Mouse (Mus musculus): Measurements from ENCODE around the gene Cib2. TPM values are rescaled to one million over a fixed set of nuclear protein-coding genes. Genes with fewer than 3 reads are reported as not detected.

Gene Cib2
- polyA plus RNA-seq, 1 experiment from 2014 or later = 17.9 TPM

DNA sequence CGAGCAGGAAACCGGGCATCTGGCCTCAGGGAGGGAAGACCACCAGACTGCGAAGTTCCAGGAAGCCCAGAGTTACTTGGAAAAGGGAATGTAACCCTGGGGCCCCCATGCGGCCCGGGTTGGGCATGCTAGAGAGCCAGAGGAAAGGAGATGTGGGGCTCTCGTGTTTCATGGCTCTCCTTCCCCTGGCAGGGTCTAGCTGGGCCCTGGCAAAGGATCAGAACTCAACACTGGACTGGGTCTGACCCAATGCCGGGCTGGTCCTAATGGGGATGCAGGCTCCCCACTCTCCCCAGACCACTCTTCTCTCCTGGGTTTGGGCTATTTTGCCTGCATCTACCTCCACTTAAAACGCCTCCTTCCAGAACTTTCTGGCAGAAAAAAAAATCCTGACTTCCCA, 1.3 kb downstream of the Cib2 start:
- H3K4me3 ChIP-seq (ENCODE audit: low read depth, low read length) = no peak overlapping the region
- no peaks in the 10 kb centered on the region for H3K36me3 ChIP-seq (ENCODE audit: control insufficient read depth, insufficient read depth, low read length)
- no peak overlapping the region for H3K27ac ChIP-seq (ENCODE audit: low read depth, low read length)
- DNase-seq (ENCODE audit: low spot score, missing footprints) = no peak
- no peaks in the 10 kb centered on the region for H3K9me3 ChIP-seq (ENCODE audit: control insufficient read depth, low read length)
- H3K4me1 ChIP-seq (ENCODE audit: control insufficient read depth, insufficient read depth, low read length) = no peaks in the 10 kb centered on the region; the same call in 1 of the 2 replicates
- no peak overlapping the region for H3K4me2 ChIP-seq
- 72% methylated on average over 8 of the region's 8 CpGs for WGBS
- ATAC-seq (ENCODE audit: low FRiP score) = no peak
- H3K9ac ChIP-seq (ENCODE audit: low read length) = no peak overlapping the region
- peaks cover 7% of the 10 kb centered on the region; the same call in 1 of the 2 replicates for H3K27me3 ChIP-seq (ENCODE audit: control insufficient read depth, insufficient read depth, low read length)

DNA sequence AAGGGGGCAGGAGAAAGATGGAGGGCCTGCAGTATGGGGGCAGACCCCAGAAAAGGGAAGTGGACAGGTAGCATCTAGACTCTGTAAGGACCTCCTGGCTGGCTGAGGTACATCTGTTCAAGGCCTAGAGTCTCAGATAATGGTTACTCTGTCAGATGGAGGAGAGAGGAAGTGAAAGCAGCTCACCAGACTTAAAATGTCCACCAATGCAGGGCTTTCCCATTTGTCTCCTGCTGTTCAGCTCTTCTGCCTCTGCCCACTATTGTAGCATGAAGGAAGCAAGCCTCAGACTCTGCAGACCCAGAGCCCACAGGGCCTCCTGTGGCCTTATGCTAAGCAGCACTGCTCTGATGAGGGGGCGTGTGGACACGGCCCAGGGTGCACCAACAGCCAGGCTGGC, 5.0 kb downstream of the Cib2 start:
- H3K27me3 ChIP-seq (ENCODE audit: control insufficient read depth, insufficient read depth, low read length) = peaks cover 7% of the 10 kb centered on the region; the same call in 1 of the 2 replicates
- WGBS = 73% methylated on average over 2 of the region's 2 CpGs
- ATAC-seq (ENCODE audit: low FRiP score) (no peak), DNase-seq (ENCODE audit: low spot score, missing footprints) (no peak)
- H3K9me3 ChIP-seq (ENCODE audit: control insufficient read depth, low read length) = no peaks in the 10 kb centered on the region
- H3K4me2 ChIP-seq = no peak overlapping the region
- no peak overlapping the region for H3K9ac ChIP-seq (ENCODE audit: low read length)
- no peak overlapping the region for H3K27ac ChIP-seq (ENCODE audit: low read depth, low read length)
- H3K36me3 ChIP-seq (ENCODE audit: control insufficient read depth, insufficient read depth, low read length) = no peaks in the 10 kb centered on the region
- no peaks in the 10 kb centered on the region for H3K4me1 ChIP-seq (ENCODE audit: control insufficient read depth, insufficient read depth, low read length)
- no peak overlapping the region for H3K4me3 ChIP-seq (ENCODE audit: low read depth, low read length)

DNA sequence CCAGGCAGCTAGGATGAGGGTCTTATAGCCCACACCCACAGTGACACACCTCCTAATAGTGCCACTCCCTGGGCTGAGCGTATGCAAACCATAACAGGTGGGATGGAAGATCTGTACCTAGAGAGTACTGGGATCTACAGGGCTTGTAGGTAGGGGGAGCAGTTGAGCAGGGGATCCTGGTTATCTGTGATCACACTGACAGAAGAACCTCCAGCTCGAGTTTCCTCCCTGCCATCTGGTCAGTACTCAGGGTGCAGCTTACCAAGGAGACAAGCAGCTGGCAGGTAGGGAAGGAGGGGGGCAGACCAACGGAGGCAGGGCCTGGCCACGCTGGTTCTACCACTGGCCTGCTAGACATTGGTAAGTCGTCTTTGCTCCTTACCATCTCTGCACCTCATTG, 7.6 kb downstream of the Cib2 start:
- Histone ChIP-seq H3K4me1 (ENCODE audit: control insufficient read depth, insufficient read depth, low read length) (no peaks in the 10 kb centered on the region), H3K4me2 (no peak overlapping the region), H3K36me3 (ENCODE audit: control insufficient read depth, insufficient read depth, low read length) (no peaks in the 10 kb centered on the region), H3K4me3 (ENCODE audit: low read depth, low read length) (no peak overlapping the region), H3K9ac (ENCODE audit: low read length) (no peak overlapping the region), H3K27ac (ENCODE audit: low read depth, low read length) (no peak overlapping the region), H3K27me3 (ENCODE audit: control insufficient read depth, insufficient read depth, low read length) (no peaks in the 10 kb centered on the region), H3K9me3 (ENCODE audit: control insufficient read depth, low read length) (no peaks in the 10 kb centered on the region)
- ATAC-seq (ENCODE audit: low FRiP score) = no peak
- no peak for DNase-seq (ENCODE audit: low spot score, missing footprints)
- WGBS = 22% methylated on average over 5 of the region's 5 CpGs

DNA sequence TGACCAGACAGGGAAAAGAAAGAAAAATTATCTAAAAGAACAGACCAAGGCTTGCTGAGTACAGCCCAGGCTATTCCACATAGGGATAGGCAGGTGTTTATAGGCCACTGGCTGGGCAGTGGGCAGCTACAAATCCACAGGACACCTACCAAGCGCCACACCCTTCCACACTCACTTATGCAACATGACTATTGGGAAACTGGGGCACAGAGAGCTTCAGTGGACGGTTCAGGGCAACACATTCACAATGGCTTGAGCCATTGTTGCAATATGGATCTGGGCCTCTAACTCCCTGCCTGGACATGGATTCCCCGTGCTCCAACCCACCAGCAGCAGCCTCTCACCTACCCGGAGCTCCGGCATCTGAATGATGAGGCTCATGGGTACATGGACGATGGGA, 10.6 kb downstream of the Cib2 start:
- no peaks in the 10 kb centered on the region for H3K27me3 ChIP-seq (ENCODE audit: control insufficient read depth, insufficient read depth, low read length)
- H3K4me1 ChIP-seq (ENCODE audit: control insufficient read depth, insufficient read depth, low read length) = no peaks in the 10 kb centered on the region
- no peak overlapping the region for H3K4me3 ChIP-seq (ENCODE audit: low read depth, low read length)
- DNase-seq (ENCODE audit: low spot score, missing footprints) (no peak), ATAC-seq (ENCODE audit: low FRiP score) (no peak)
- H3K27ac ChIP-seq (ENCODE audit: low read depth, low read length) = no peak overlapping the region
- no peak overlapping the region for H3K9ac ChIP-seq (ENCODE audit: low read length)
- WGBS = 93% methylated on average over 6 of the region's 6 CpGs
- H3K4me2 ChIP-seq = no peak overlapping the region
- no peaks in the 10 kb centered on the region for H3K9me3 ChIP-seq (ENCODE audit: control insufficient read depth, low read length)
- no peaks in the 10 kb centered on the region for H3K36me3 ChIP-seq (ENCODE audit: control insufficient read depth, insufficient read depth, low read length)

DNA sequence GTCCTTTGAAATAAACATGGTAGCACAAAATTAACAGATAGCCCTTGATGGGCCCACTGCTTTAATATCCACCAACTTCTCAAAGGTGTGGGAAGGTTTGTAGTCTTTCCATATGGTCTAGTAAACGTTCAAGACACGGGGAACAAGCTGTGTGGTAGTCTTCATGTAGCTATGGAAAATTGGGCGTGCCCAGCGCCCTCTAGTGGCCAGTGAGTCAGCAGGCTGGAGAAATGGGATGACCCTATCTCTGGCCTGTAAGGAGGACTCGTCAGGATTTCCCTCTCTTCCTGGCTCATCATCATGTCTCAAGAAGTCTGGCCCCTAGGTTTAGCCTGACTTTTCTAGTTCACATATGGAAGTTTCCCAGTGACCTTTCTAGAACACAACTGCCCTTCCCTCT, 12.5 kb downstream of the Cib2 start:
- no peaks in the 10 kb centered on the region for H3K27me3 ChIP-seq (ENCODE audit: control insufficient read depth, insufficient read depth, low read length)
- no peaks in the 10 kb centered on the region for H3K9me3 ChIP-seq (ENCODE audit: control insufficient read depth, low read length)
- no peak overlapping the region for H3K4me3 ChIP-seq (ENCODE audit: low read depth, low read length)
- H3K4me2 ChIP-seq = no peak overlapping the region
- no peaks in the 10 kb centered on the region for H3K36me3 ChIP-seq (ENCODE audit: control insufficient read depth, insufficient read depth, low read length)
- ATAC-seq (ENCODE audit: low FRiP score) (0 out of 2 replicates have a peak, but pooled peaks have one; percentile 2), DNase-seq (ENCODE audit: low spot score, missing footprints) (peak; percentile 95)
- H3K4me1 ChIP-seq (ENCODE audit: control insufficient read depth, insufficient read depth, low read length) = no peaks in the 10 kb centered on the region
- no peak overlapping the region for H3K9ac ChIP-seq (ENCODE audit: low read length)
- 18% methylated on average over 5 of the region's 5 CpGs for WGBS
- no peak overlapping the region for H3K27ac ChIP-seq (ENCODE audit: low read depth, low read length)

DNA sequence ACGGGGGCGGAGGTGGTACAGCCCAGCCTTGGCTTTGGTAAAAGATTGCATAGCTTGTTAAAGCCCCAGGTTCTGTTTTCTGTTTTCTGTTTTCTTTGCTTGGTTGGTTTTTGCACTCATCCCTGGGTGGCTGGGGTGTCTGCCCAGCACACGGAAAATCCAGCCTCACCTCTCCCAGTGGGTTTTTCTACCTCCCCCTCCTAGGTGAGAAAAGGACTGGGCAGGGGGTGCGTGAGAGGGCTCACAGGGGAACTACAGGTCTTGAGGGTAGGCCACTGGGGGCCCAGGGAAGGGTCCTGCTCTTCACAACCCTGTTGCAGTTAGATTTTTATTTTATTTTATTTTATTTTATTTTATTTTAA, 15.1 kb downstream of the Cib2 start:
- no peak for ATAC-seq (ENCODE audit: low FRiP score)
- no peak overlapping the region for H3K4me3 ChIP-seq (ENCODE audit: low read depth, low read length)
- H3K27ac ChIP-seq (ENCODE audit: low read depth, low read length) = no peak overlapping the region
- no peaks in the 10 kb centered on the region for H3K9me3 ChIP-seq (ENCODE audit: control insufficient read depth, low read length)
- no peaks in the 10 kb centered on the region for H3K4me1 ChIP-seq (ENCODE audit: control insufficient read depth, insufficient read depth, low read length)
- DNase-seq (ENCODE audit: low spot score, missing footprints) = no peak
- H3K27me3 ChIP-seq (ENCODE audit: control insufficient read depth, insufficient read depth, low read length) = no peaks in the 10 kb centered on the region
- no peak overlapping the region for H3K4me2 ChIP-seq
- 88% methylated on average over 4 of the region's 4 CpGs for WGBS
- H3K36me3 ChIP-seq (ENCODE audit: control insufficient read depth, insufficient read depth, low read length) = no peaks in the 10 kb centered on the region
- no peak overlapping the region for H3K9ac ChIP-seq (ENCODE audit: low read length)

GRCm38 (mm10) chr9:54544212-54544953, 15.6 kb downstream of the Cib2 start:
- WGBS = 85% methylated on average over 9 of the region's 9 CpGs
- no peak overlapping the region for H3K9ac ChIP-seq (ENCODE audit: low read length)
- no peak for ATAC-seq (ENCODE audit: low FRiP score)
- DNase-seq (ENCODE audit: low spot score, missing footprints) = no peak
- H3K9me3 ChIP-seq (ENCODE audit: control insufficient read depth, low read length) = no peaks in the 10 kb centered on the region
- no peak overlapping the region for H3K4me2 ChIP-seq
- no peak overlapping the region for H3K4me3 ChIP-seq (ENCODE audit: low read depth, low read length)
- H3K27me3 ChIP-seq (ENCODE audit: control insufficient read depth, insufficient read depth, low read length) = no peaks in the 10 kb centered on the region
- no peak overlapping the region for H3K27ac ChIP-seq (ENCODE audit: low read depth, low read length)
- no peaks in the 10 kb centered on the region for H3K36me3 ChIP-seq (ENCODE audit: control insufficient read depth, insufficient read depth, low read length)
- no peaks in the 10 kb centered on the region for H3K4me1 ChIP-seq (ENCODE audit: control insufficient read depth, insufficient read depth, low read length)

GRCm38 (mm10) chr9:54540801-54541200, 19.2 kb downstream of the Cib2 start:
- H3K4me1 ChIP-seq (ENCODE audit: control insufficient read depth, insufficient read depth, low read length) = no peaks in the 10 kb centered on the region
- no peak overlapping the region for H3K4me3 ChIP-seq (ENCODE audit: low read depth, low read length)
- no peaks in the 10 kb centered on the region for H3K27me3 ChIP-seq (ENCODE audit: control insufficient read depth, insufficient read depth, low read length)
- H3K4me2 ChIP-seq = no peak overlapping the region
- no peak overlapping the region for H3K27ac ChIP-seq (ENCODE audit: low read depth, low read length)
- DNase-seq (ENCODE audit: low spot score, missing footprints) = no peak
- no peaks in the 10 kb centered on the region for H3K36me3 ChIP-seq (ENCODE audit: control insufficient read depth, insufficient read depth, low read length)
- ATAC-seq (ENCODE audit: low FRiP score) = no peak
- H3K9me3 ChIP-seq (ENCODE audit: control insufficient read depth, low read length) = no peaks in the 10 kb centered on the region
- no peak overlapping the region for H3K9ac ChIP-seq (ENCODE audit: low read length)
- WGBS = 76% methylated on average over 5 of the region's 5 CpGs

- Histone ChIP-seq H3K9me3 (ENCODE audit: control insufficient read depth, low read length) (no peaks in the 10 kb centered on the region), H3K27me3 (ENCODE audit: control insufficient read depth, insufficient read depth, low read length) (no peaks in the 10 kb centered on the region; the same call in 1 of the 2 replicates), H3K4me1 (ENCODE audit: control insufficient read depth, insufficient read depth, low read length) (no peaks in the 10 kb centered on the region), H3K4me3 (ENCODE audit: low read depth, low read length) (no peak within 1 kb of the TSS), H3K27ac (ENCODE audit: low read depth, low read length) (no peak within 1 kb of the TSS), H3K36me3 (ENCODE audit: control insufficient read depth, insufficient read depth, low read length) (no peaks in the 10 kb centered on the region), H3K4me2 (no peak within 1 kb of the TSS), H3K9ac (ENCODE audit: low read length) (no peak within 1 kb of the TSS)
- 91% methylated on average over 14 of the region's 14 CpGs for WGBS
- no peak for ATAC-seq (ENCODE audit: low FRiP score)
- no peak for DNase-seq (ENCODE audit: low spot score, missing footprints)
These were observed 21.3 kb downstream of the Cib2 start, which contains the start of gene Sh2d7 for GRCm38 (mm10) chr9:54538684-54539083. TSS of gene Sh2d7 (plus strand) at chr9:54538984.
